Mouse (Mus musculus) forebrain, embryonic 12.5 days (tissue): ENCODE results near the gene Mrps5. TPM values are rescaled to one million over a fixed set of nuclear protein-coding genes. Genes with fewer than 3 reads are reported as not detected.
"Not testable (repeated sequence)": the region's sequence is repeated elsewhere in the genome, so short reads cannot be mapped to it uniquely, and the experiment has no call there.

ENCODE experiments used
- ATAC-seq: fragments of 200-750 bp; cut with Nextera tagmentation; 2 replicates; pipeline ENCODE4 v1.8.0; 2017; ENCODE audit warnings: moderate TSS enrichment; ENCODE audit not compliant: low FRiP score
- H3K27ac ChIP-seq: fragments of 300-500 bp; sonication (generic); 2 replicates; pipeline ENCODE4 v1.5.1; 2016; ENCODE audit warnings: mild to moderate bottlenecking
- H3K27me3 ChIP-seq: fragments of 300-500 bp; sonication (generic); 2 replicates; pipeline ENCODE4 v1.6.1; 2016; ENCODE audit warnings: mild to moderate bottlenecking
- H3K36me3 ChIP-seq: fragments of 300-500 bp; sonication (generic); replicated peaks from 2 replicates; pipeline ENCODE4 v1.6.1; 2016; ENCODE audit warnings: mild to moderate bottlenecking
- H3K4me1 ChIP-seq: fragments of 300-500 bp; sonication (generic); 2 replicates; pipeline ENCODE4 v1.6.1; 2016
- H3K4me2 ChIP-seq: fragments of 300-500 bp; sonication (generic); 2 replicates; pipeline ENCODE4 v1.6.1; 2016; ENCODE audit warnings: mild to moderate bottlenecking, moderate library complexity
- H3K4me3 ChIP-seq: fragments of 300-500 bp; sonication (generic); replicated peaks from 2 replicates; pipeline ENCODE4 v1.5.1; 2016; ENCODE audit warnings: mild to moderate bottlenecking
- H3K9ac ChIP-seq: fragments of 300-500 bp; sonication (generic); 2 replicates; pipeline ENCODE4 v1.6.1; 2016; ENCODE audit warnings: mild to moderate bottlenecking
- H3K9me3 ChIP-seq: fragments of 300-500 bp; sonication (generic); 2 replicates; pipeline ENCODE4 v1.6.1; 2016
- WGBS: fragments of 180-500 bp; shearing (Covaris S2); methylation state at CpG from one replicate; pipeline ENCODE4 v1.1.7; 2016; 5-methylcytosine and 5-hydroxymethylcytosine counted together
- polyA plus RNA-seq: library from polyadenylated mRNA; unstranded; fragments of >200 nt; fragmentation: Nextera tagmentation; extraction: Ambion mirVana; gene quantifications from 2 replicates; pipeline ENCODE4 v1.2.1, GENCODE M21; 2016

The Mrps5 gene
- polyA plus RNA-seq, 1 experiment from 2014 or later: 175 TPM

GRCm38 (mm10) chr2:127584436-127584858 is 2.6 kb upstream of the Mrps5 start:
- H3K27ac ChIP-seq: no peak overlapping the region
- H3K27me3 ChIP-seq: no peaks in the 10 kb centered on the region
- no peaks in the 10 kb centered on the region for H3K9me3 ChIP-seq
- WGBS: under 1% methylated on average over 24 of the region's 24 CpGs
- peak; percentile 85 for ATAC-seq
- peaks cover 26% of the 10 kb centered on the region for H3K4me1 ChIP-seq
- peaks cover 11% of the 10 kb centered on the region; the same call in 1 of the 2 replicates for H3K36me3 ChIP-seq
- peak overlapping the region; percentile 71 for H3K9ac ChIP-seq
- H3K4me3 ChIP-seq: peak overlapping the region; percentile 68
- H3K4me2 ChIP-seq: peak overlapping the region; percentile 79

GRCm38 (mm10) chr2:127587514-127587844 is 457 bp downstream of the Mrps5 start:
- Histone ChIP-seq H3K4me2 (peak overlapping the region; percentile 84), H3K9me3 (no peaks in the 10 kb centered on the region), H3K9ac (peak overlapping the region; percentile 75), H3K36me3 (peaks cover 13% of the 10 kb centered on the region), H3K27me3 (no peaks in the 10 kb centered on the region), H3K4me3 (peak overlapping the region; percentile 86), H3K4me1 (peaks cover 26% of the 10 kb centered on the region), H3K27ac (peak overlapping the region; percentile 87)
- WGBS: under 1% methylated on average over 22 of the region's 22 CpGs
- no peak; the same call in 1 of the 2 replicates for ATAC-seq

GRCm38 (mm10) chr2:127588897-127589296 is 1.9 kb downstream of the Mrps5 start:
- Histone ChIP-seq H3K27me3 (no peaks in the 10 kb centered on the region), H3K9me3 (no peaks in the 10 kb centered on the region), H3K27ac (no peak overlapping the region), H3K36me3 (peaks cover 23% of the 10 kb centered on the region), H3K4me1 (peaks cover 22% of the 10 kb centered on the region), H3K4me2 (no peak overlapping the region), H3K9ac (0 out of 2 replicates have a peak overlapping the region, but pooled peaks have one; percentile 4), H3K4me3 (no peak overlapping the region)
- 89% methylated on average over 9 of the region's 9 CpGs for WGBS
- no peak for ATAC-seq

GRCm38 (mm10) chr2:127590204-127590603 is 3.2 kb downstream of the Mrps5 start:
- 80% methylated on average over 15 of the region's 15 CpGs for WGBS
- Histone ChIP-seq H3K9me3 (no peaks in the 10 kb centered on the region), H3K4me3 (no peak overlapping the region), H3K4me2 (no peak overlapping the region), H3K36me3 (peaks cover 36% of the 10 kb centered on the region), H3K4me1 (peaks cover 19% of the 10 kb centered on the region), H3K27me3 (no peaks in the 10 kb centered on the region), H3K9ac (no peak overlapping the region), H3K27ac (no peak overlapping the region)
- no peak for ATAC-seq

DNA sequence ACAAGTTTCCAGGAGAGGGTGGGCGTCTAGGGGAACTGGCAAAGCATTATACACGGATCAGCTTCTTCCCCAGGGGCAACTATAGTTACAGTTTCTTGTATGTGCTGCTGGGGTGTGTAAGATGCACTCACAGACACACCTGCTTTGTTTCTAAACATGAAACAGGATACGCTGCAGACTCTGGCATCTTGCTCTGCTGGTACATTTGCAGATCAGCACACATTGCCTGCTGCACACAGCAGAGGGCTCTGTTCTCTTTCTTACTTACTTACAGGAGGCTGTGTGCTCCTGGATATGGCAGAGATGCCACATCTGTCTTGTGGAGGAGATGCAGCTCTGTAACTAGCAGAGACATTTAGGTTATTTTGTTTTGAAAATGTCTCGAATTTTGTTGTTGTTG is 3.8 kb downstream of the Mrps5 start:
- no peak overlapping the region for H3K4me2 ChIP-seq
- WGBS: 84% methylated on average over 4 of the region's 4 CpGs
- peaks cover 43% of the 10 kb centered on the region for H3K36me3 ChIP-seq

GRCm38 (mm10) chr2:127603383-127603782 is 16.4 kb downstream of the Mrps5 start:
- 85% methylated on average over 6 of the region's 8 CpGs for WGBS
- H3K36me3 ChIP-seq: peaks cover 72% of the 10 kb centered on the region
- not testable (repeated sequence) for H3K4me1 ChIP-seq, H3K9me3 ChIP-seq, H3K27me3 ChIP-seq, ATAC-seq, H3K27ac ChIP-seq, H3K4me2 ChIP-seq, H3K9ac ChIP-seq, H3K4me3 ChIP-seq

More for the DNA sequence above, 3.8 kb downstream of the Mrps5 start:
- H3K27ac ChIP-seq: no peak overlapping the region
- H3K9me3 ChIP-seq: no peaks in the 10 kb centered on the region
- H3K9ac ChIP-seq: no peak overlapping the region
- H3K27me3 ChIP-seq: no peaks in the 10 kb centered on the region
- no peak overlapping the region for H3K4me3 ChIP-seq
- ATAC-seq: no peak
- peaks cover 19% of the 10 kb centered on the region for H3K4me1 ChIP-seq

DNA sequence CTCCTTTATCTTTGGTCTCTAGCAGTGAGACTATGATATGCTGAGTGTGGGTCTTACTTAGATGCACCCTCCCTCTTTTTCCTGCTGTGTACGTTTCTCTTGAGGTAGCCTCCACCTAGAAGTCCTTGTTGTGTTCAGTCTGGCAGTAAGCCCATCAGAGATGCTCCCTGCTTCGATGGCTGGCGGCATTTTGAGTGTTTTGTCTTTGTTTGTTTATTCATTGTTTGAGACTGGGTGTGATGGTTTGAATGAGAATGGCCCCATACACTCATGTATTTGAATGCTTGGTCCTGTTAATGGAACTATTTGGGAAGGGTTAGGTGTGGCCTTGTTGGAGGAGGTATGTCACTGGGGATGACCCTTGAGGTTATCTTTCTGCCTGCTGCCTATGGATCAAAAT is 18.2 kb downstream of the Mrps5 start:
- no peak for ATAC-seq
- Histone ChIP-seq H3K4me3 (no peak overlapping the region), H3K9me3 (no peaks in the 10 kb centered on the region), H3K4me2 (no peak overlapping the region), H3K36me3 (peaks cover 55% of the 10 kb centered on the region), H3K9ac (no peak overlapping the region), H3K27ac (no peak overlapping the region), H3K4me1 (peaks cover 9% of the 10 kb centered on the region), H3K27me3 (no peaks in the 10 kb centered on the region)
- 90% methylated on average over 3 of the region's 3 CpGs for WGBS

DNA sequence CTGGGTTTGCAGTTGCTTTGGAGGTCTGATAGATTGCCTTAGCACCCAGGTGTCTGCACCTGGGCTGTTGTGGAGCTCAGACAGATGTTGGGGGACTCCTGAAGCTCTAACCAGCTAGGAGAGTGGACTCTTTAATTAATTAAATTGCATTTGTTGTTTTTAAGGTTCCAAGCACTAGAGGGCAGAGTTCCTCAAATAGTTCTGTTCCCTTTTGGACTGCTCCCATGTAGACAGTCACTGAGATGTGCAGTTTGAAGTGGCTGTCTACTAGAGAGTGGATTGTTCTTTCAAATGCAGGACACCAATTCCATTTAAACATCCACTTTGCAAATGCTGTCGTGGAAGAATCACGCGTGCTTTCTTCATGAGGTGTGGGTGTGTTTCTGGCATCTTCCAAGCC is 21.2 kb downstream of the Mrps5 start:
- Histone ChIP-seq H3K9ac (no peak overlapping the region), H3K27me3 (no peaks in the 10 kb centered on the region), H3K4me2 (no peak overlapping the region), H3K36me3 (peaks cover 29% of the 10 kb centered on the region), H3K4me3 (no peak overlapping the region), H3K4me1 (peaks cover 9% of the 10 kb centered on the region), H3K9me3 (no peaks in the 10 kb centered on the region), H3K27ac (no peak overlapping the region)
- ATAC-seq: no peak; the same call in 1 of the 2 replicates
- 38% methylated on average over 3 of the region's 3 CpGs for WGBS

DNA sequence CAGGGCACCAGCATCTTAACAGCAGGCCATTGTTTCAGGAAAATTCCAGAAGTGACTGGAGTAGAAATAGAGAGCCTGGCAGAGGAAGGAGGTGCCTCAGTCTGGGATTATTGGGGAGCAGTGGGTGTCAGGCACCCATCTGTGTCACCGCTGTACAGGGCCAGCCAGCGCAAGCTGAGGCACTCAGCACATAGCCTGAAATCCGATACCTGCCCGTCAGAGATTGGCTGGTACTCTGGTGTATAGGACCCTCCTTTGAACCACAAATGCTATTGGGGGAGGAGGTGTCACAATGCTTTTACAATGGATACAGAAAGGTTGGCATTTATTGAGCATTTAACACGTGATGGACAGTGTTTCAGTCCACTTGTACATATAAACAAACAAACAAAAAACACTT is 22.0 kb downstream of the Mrps5 start:
- peaks cover 9% of the 10 kb centered on the region for H3K4me1 ChIP-seq
- WGBS: 7% methylated on average over 5 of the region's 5 CpGs
- no peak overlapping the region for H3K9ac ChIP-seq
- no peak overlapping the region for H3K27ac ChIP-seq
- no peak for ATAC-seq
- no peak overlapping the region for H3K4me3 ChIP-seq
- peaks cover 26% of the 10 kb centered on the region for H3K36me3 ChIP-seq
- no peak overlapping the region for H3K4me2 ChIP-seq
- no peaks in the 10 kb centered on the region for H3K9me3 ChIP-seq
- no peaks in the 10 kb centered on the region for H3K27me3 ChIP-seq

DNA sequence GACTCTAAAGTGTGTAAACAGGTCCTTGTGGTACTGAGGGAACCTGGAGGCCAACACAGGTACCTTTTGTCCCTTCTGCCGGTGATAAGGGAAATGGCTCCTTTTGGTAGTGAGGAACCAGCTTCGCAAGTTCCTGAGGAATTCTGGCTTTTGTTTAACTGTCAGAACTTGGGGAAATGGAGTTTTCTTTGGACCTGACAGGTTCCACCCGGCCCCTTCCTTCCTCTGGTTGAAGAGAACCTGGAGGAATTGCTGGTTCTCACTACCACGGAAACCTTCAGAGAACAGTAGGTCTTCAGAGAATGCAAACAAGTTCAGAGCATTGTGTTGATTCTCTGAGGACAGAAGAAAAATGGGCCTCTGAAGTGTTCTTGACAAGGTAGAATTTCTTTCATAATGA is 24.4 kb downstream of the Mrps5 start:
- H3K36me3 ChIP-seq: 0 out of 2 replicates have a peak, but pooled peaks cover 3% of the 10 kb centered on the region
- no peaks in the 10 kb centered on the region for H3K9me3 ChIP-seq
- H3K4me1 ChIP-seq: peaks cover 9% of the 10 kb centered on the region
- no peak for ATAC-seq
- no peak overlapping the region for H3K4me2 ChIP-seq
- no peak overlapping the region for H3K27ac ChIP-seq
- no peaks in the 10 kb centered on the region for H3K27me3 ChIP-seq
- no peak overlapping the region for H3K9ac ChIP-seq
- WGBS: 87% methylated on average over 4 of the region's 4 CpGs
- no peak overlapping the region for H3K4me3 ChIP-seq

- Histone ChIP-seq H3K36me3 (no peaks in the 10 kb centered on the region), H3K4me2 (no peak overlapping the region), H3K27ac (no peak overlapping the region), H3K4me3 (no peak overlapping the region), H3K9me3 (no peaks in the 10 kb centered on the region), H3K27me3 (no peaks in the 10 kb centered on the region), H3K9ac (no peak overlapping the region), H3K4me1 (peaks cover 9% of the 10 kb centered on the region)
- ATAC-seq: no peak
- 87% methylated on average over 4 of the region's 4 CpGs for WGBS
Measured at GRCm38 (mm10) chr2:127612288-127612687, 25.3 kb downstream of the Mrps5 start.

GRCm38 (mm10) chr2:127619311-127619710 is 32.3 kb downstream of the Mrps5 start:
- no peak overlapping the region for H3K9ac ChIP-seq
- no peak overlapping the region for H3K4me2 ChIP-seq
- WGBS: 88% methylated on average over 3 of the region's 3 CpGs
- H3K36me3 ChIP-seq: no peaks in the 10 kb centered on the region
- no peak overlapping the region for H3K27ac ChIP-seq
- H3K4me1 ChIP-seq: no peaks in the 10 kb centered on the region
- no peaks in the 10 kb centered on the region for H3K9me3 ChIP-seq
- H3K27me3 ChIP-seq: no peaks in the 10 kb centered on the region
- H3K4me3 ChIP-seq: no peak overlapping the region
- ATAC-seq: no peak

- Histone ChIP-seq H3K27ac (no peak overlapping the region), H3K36me3 (no peaks in the 10 kb centered on the region), H3K9ac (no peak overlapping the region), H3K4me2 (no peak overlapping the region), H3K27me3 (no peaks in the 10 kb centered on the region), H3K4me1 (no peaks in the 10 kb centered on the region), H3K4me3 (no peak overlapping the region), H3K9me3 (no peaks in the 10 kb centered on the region)
- WGBS: 53% methylated on average over 3 of the region's 3 CpGs
- ATAC-seq: no peak
Measured at GRCm38 (mm10) chr2:127622065-127622464, 35.0 kb downstream of the Mrps5 start.
